Comparison of ENCODE assay signal across 15 mouse cellular contexts in the genomic region with DNA sequence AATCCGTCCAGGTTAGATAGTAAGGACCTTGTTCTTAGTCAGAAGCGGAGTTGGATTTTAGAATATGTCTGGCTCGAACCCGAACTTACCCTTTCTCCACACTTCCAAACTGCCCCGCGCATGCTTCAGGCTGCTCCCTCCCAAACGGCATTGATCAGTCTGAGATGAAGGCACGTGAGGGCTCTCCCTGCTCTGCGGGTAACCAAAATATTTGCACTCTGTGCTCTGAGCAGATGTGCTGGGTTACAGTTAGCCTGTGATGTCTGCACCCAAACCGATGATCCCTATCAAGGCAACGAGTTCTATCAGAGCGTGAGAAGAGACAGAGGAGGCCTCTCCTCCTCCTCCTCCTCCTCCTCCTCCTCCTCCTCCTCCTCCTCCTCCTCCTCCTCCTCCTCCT. TPM values are rescaled to one million over a fixed set of nuclear protein-coding genes. Genes with fewer than 3 reads are reported as not detected.
A peak's percentile ranks its signal among the peaks of the same experiment; 100 is the strongest.
DNase-seq lines count a peak whose midpoint lies in the region; ATAC-seq and TF ChIP-seq lines count a peak whose summit lies in the region.
"Had no signal": no experiment of that assay in that cellular context is flagged by ENCODE, and none has a peak within 500 bp of the region (broad histone marks: within the 10 kb centered on the region; RNA-seq: fewer than 3 reads in every experiment).

No protein-coding gene starts in this region.

- DNase-seq in heart, postnatal 0 days (ENCODE audit: low spot score) = no peak
- DNase-seq in heart, postnatal 36 days = no peak
- peak; percentile 50 for DNase-seq in B cell, adult 2 months
- DNase-seq in R1 (ENCODE audit: low read depth, low spot score) = peak; percentile 22
- peak; percentile 65 for DNase-seq in splenic B cell, adult 2 months (ENCODE audit: low read depth, low spot score)
- no peak for DNase-seq in forebrain, postnatal 0 days
- DNase-seq in midbrain, embryonic 11.5 days (ENCODE audit: low spot score, missing footprints) = no peak
- no peak for DNase-seq in urinary bladder, postnatal 10 days (ENCODE audit: low spot score)
- DNase-seq: cerebellum, adult 18-20 months; heart, adult 2 months; kidney, adult 9 months; lung, postnatal 4 days; right cerebral cortex, postnatal 25 days had no signal

- H3K9ac ChIP-seq in heart, postnatal 0 days (replicated peaks; ENCODE audit: low read depth, low read length) = no peak overlapping the region
- no peak overlapping the region for H3K9ac ChIP-seq in forebrain, postnatal 0 days
- no peak overlapping the region for H3K9ac ChIP-seq in midbrain, embryonic 11.5 days (ENCODE audit: low read length)
- H3K9ac ChIP-seq: liver, embryonic 14.5 days had no signal

- intact Hi-C loops in heart, postnatal 36 days (cut with DNase I) = no loop called here

- H3K4me1 ChIP-seq in heart, postnatal 0 days (ENCODE audit: control insufficient read depth, insufficient read depth) = peaks cover 6% of the 10 kb centered on the region; the same call in 1 of the 2 replicates
- H3K4me1 ChIP-seq in forebrain, postnatal 0 days (ENCODE audit: insufficient read depth) = no peaks in the 10 kb centered on the region
- H3K4me1 ChIP-seq in midbrain, embryonic 11.5 days (ENCODE audit: control insufficient read depth, insufficient read depth, low read length) = no peaks in the 10 kb centered on the region

- peak overlapping the region; percentile 8; the same call in 1 of the 2 replicates for H3K4me3 ChIP-seq in heart, postnatal 0 days (ENCODE audit: low read depth, low read length)
- H3K4me3 ChIP-seq in forebrain, postnatal 0 days (ENCODE audit: low read depth, low read length) = no peak overlapping the region
- H3K4me3 ChIP-seq in midbrain, embryonic 11.5 days (ENCODE audit: low read depth, low read length) = no peak overlapping the region
- H3K4me3 ChIP-seq: embryonic facial prominence, embryonic 10.5 days; heart, adult 2 months had no signal

- no peak for TF ChIP-seq CTCF in heart, postnatal 0 days (IDR thresholded peaks at IDR 0.05; ENCODE audit: low read depth)
- no peak for TF ChIP-seq CTCF in forebrain, postnatal 0 days (IDR thresholded peaks at IDR 0.05; ENCODE audit: low read depth)

- 77% methylated on average over 12 of the region's 12 CpGs for WGBS in heart, postnatal 0 days
- 91% methylated on average over 12 of the region's 12 CpGs for WGBS in forebrain, postnatal 0 days
- 77% methylated on average over 12 of the region's 12 CpGs for WGBS in midbrain, embryonic 11.5 days

- ATAC-seq in heart, postnatal 0 days (ENCODE audit: insufficient read depth, low read depth) = no peak
- no peak for ATAC-seq in forebrain, postnatal 0 days
- ATAC-seq in midbrain, embryonic 11.5 days (ENCODE audit: low FRiP score) = no peak

- TF ChIP-seq EP300 in heart, postnatal 0 days (IDR thresholded peaks at IDR 0.05; ENCODE audit: low read depth) = no peak

- H3K36me3 ChIP-seq in heart, postnatal 0 days (replicated peaks; ENCODE audit: control insufficient read depth, insufficient read depth, low read length) = no peaks in the 10 kb centered on the region
- H3K36me3 ChIP-seq in splenic B cell, adult 2 months (ENCODE audit: control insufficient read depth, insufficient read depth, low read length, poor library complexity, severe bottlenecking) = no peaks in the 10 kb centered on the region
- no peaks in the 10 kb centered on the region for H3K36me3 ChIP-seq in forebrain, postnatal 0 days (ENCODE audit: insufficient read depth)
- H3K36me3 ChIP-seq in midbrain, embryonic 11.5 days (ENCODE audit: control insufficient read depth, insufficient read depth, low read length) = no peaks in the 10 kb centered on the region
- H3K36me3 ChIP-seq: embryonic facial prominence, embryonic 10.5 days had no signal

- no peaks in the 10 kb centered on the region for H3K27me3 ChIP-seq in heart, postnatal 0 days (ENCODE audit: control insufficient read depth, insufficient read depth, low read length)
- H3K27me3 ChIP-seq in splenic B cell, adult 2 months (ENCODE audit: control insufficient read depth, insufficient read depth, low read length, poor library complexity, severe bottlenecking) = no peaks in the 10 kb centered on the region
- no peaks in the 10 kb centered on the region for H3K27me3 ChIP-seq in forebrain, postnatal 0 days (ENCODE audit: insufficient read depth, low read length)
- H3K27me3 ChIP-seq in midbrain, embryonic 11.5 days (ENCODE audit: control insufficient read depth, insufficient read depth, low read length) = no peaks in the 10 kb centered on the region

- no peaks in the 10 kb centered on the region for H3K9me3 ChIP-seq in heart, postnatal 0 days (replicated peaks; ENCODE audit: control insufficient read depth, low read length)
- H3K9me3 ChIP-seq in forebrain, postnatal 0 days (ENCODE audit: low read length) = no peaks in the 10 kb centered on the region
- no peaks in the 10 kb centered on the region for H3K9me3 ChIP-seq in midbrain, embryonic 11.5 days (ENCODE audit: control insufficient read depth, low read length)
- H3K9me3 ChIP-seq: embryonic facial prominence, embryonic 10.5 days had no signal

- peak overlapping the region; percentile 53; the same call in 1 of the 2 replicates for H3K27ac ChIP-seq in heart, postnatal 0 days (ENCODE audit: low read depth)
- no peak overlapping the region for H3K27ac ChIP-seq in forebrain, postnatal 0 days (ENCODE audit: low read depth, low read length)
- H3K27ac ChIP-seq in midbrain, embryonic 11.5 days (ENCODE audit: low read depth, low read length) = no peak overlapping the region
- H3K27ac ChIP-seq: embryonic facial prominence, embryonic 10.5 days; heart, adult 2 months; liver, embryonic 14.5 days had no signal

- no peak overlapping the region; the same call in 1 of the 2 replicates for H3K4me2 ChIP-seq in heart, postnatal 0 days (ENCODE audit: low read depth, low read length)
- no peak overlapping the region for H3K4me2 ChIP-seq in forebrain, postnatal 0 days (ENCODE audit: low read depth)
- H3K4me2 ChIP-seq in midbrain, embryonic 11.5 days = no peak overlapping the region

RNA-seq across cellular contexts. Expression of a gene that starts 3.1 kb away (rescaled TPM):
- total RNA-seq in heart, postnatal 0 days (2014; rRNA removed; ENCODE audit: low replicate concordance) = 0.34 and 2.8 TPM in 2 replicates
- 0.32 and 0.41 TPM in 2 replicates for polyA plus RNA-seq in heart, postnatal 0 days (2015; fragmentation: Nextera tagmentation; extraction: Ambion mirVana)
- under 1 TPM; 0.42 to 0.92 TPM for total RNA-seq in heart, postnatal 36 days (2021)
- total RNA-seq in forebrain, postnatal 0 days (2014; rRNA removed) = 1.00 and 4.5 TPM in 2 replicates
- polyA plus RNA-seq in forebrain, postnatal 0 days (2015; fragmentation: Nextera tagmentation; extraction: Ambion mirVana) = 0.25 and 0.54 TPM in 2 replicates
- polyA plus RNA-seq in midbrain, embryonic 11.5 days (2014; fragmentation: Nextera tagmentation; extraction: Ambion mirVana) = 0.21 and 0.33 TPM in 2 replicates

Comparison
In these comparisons a context has a peak if more than half of its experiments do, and no peak if none do; other contexts are left out.
1. DNase-seq: peak in B cell, adult 2 months (2 of 2), R1 (single experiment) and splenic B cell, adult 2 months (single experiment); none in heart, postnatal 0 days (single experiment), heart, postnatal 36 days (0 of 2), forebrain, postnatal 0 days (single experiment), midbrain, embryonic 11.5 days (single experiment) and urinary bladder, postnatal 10 days (single experiment).